Mouse (Mus musculus): ENCODE results near the gene Dnlz.
A peak's percentile ranks its signal among the peaks of the same experiment; 100 is the strongest.

Dnlz gene

GRCm38 (mm10) chr2:26319519-26320244 lies 32.2 kb downstream of the Dnlz start:
- no peak for DNase-seq

DNA sequence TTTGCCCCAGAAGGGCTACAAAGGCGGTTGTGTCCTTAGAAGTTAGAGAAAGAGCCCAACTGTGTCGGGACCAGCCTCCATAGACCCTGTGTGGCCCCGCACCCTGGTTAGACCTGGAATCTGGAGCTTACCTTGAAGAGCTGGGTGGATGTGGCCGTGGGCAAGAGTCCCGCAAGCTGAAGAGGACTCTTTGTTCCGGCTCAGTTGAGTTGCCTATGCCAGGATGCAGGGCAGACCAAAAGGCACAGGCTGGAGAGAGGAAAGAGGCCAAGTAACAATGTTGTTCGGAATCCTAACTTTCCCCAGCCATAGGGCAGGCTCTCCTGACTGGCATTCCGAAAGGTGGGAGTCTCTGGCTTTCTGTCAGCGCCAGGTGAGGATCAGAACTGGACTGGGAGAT lies 32.8 kb downstream of the Dnlz start:
- no peak for DNase-seq

- no peak for DNase-seq
These were observed 33.8 kb downstream of the Dnlz start for GRCm38 (mm10) chr2:26317991-26318672.

GRCm38 (mm10) chr2:26317371-26317770 lies 34.5 kb downstream of the Dnlz start:
- no peak for DNase-seq

GRCm38 (mm10) chr2:26316576-26317246 lies 35.2 kb downstream of the Dnlz start:
- DNase-seq, result peak in 1 of 2 experiments; percentile 48

DNA sequence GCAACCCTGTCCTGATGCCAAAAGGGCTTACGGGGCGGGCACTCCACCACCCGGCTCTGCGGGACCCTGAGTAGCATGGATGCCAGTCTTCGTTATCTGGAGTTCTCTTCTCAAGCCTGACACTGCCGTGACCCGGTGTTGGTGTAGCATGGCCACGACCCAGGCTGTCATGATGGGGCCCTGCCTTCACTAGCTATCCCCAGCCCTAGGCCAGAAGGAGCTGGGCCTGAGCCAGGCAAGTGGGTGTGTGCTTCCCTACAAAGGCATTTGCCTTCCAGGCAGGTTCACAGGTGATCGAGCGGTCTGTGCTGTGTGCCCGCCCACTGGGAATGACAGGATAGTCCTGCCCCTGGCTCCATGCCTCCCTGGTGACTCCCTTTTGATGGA lies 36.0 kb downstream of the Dnlz start:
- peak; percentile 68 to 76 for DNase-seq

DNA sequence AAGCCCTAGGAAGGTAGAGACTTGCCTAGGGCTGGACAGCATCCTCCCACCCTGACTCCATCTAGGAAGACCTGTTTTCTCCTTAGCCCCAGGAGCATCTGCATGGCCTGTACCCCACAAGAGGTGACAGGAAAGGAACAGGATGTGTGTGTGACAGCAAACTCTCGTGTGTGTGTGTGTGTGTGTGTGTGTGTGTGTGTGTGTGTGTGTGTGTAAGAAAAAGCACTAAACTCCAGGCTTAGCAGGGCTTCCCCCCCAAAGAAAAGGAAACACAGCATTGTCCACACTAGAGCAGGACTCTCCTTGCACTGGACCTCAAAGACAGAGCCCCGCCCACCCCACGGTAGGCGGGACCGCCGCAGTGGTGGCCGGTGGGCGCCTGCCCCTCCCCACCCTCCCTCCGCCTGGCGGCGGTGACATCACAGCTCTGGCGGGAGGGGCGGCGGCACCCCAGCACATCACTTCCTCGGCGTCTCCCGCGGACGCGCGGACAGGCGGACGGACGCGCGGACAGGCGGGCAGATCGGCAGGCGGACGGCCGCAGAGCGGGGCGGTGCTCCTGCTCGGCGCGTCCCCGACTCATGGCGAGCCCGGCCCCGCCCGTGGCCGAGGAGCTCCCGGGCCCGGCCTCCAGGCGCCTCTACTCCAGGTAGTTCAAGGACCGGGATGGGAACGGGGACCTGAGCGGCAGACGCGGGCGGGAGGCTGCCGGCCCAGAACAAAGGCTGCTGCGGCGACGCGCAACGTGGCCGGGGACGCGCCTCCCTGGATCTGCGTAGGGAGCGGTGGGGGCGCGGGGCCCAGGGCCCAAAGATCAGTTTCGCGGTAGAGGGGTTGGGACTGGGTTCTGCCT lies 36.6 kb downstream of the Dnlz start, which contains the start of gene Gpsm1:
Gene Gpsm1 (plus strand): TSS at position 444 of the 853 bp plus-strand sequence.
- peak; percentile 92 to 95 for DNase-seq

- peak; percentile 77 to 85 for DNase-seq
These were observed 37.4 kb downstream of the Dnlz start for GRCm38 (mm10) chr2:26314281-26315071.

DNA sequence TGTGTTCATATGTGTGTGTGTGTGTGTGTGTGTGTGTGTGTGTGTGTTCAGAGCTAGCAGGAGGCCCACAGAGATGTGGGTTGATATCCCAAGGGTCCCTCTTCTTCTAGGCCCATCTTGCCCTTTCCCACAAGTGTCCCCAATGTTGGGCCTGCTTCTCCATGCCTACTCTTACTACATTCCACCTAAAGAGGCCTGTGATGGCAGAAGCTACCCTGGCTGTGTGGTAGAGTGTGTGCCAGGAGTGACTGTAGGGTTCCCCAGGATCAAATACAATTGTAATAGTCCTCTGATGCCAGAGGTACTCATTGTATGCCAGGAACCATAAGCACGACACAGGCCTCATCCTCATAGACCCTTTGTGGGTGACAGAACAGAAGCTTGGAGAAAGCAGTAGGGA lies 38.5 kb downstream of the Dnlz start:
- no peak for DNase-seq

DNA sequence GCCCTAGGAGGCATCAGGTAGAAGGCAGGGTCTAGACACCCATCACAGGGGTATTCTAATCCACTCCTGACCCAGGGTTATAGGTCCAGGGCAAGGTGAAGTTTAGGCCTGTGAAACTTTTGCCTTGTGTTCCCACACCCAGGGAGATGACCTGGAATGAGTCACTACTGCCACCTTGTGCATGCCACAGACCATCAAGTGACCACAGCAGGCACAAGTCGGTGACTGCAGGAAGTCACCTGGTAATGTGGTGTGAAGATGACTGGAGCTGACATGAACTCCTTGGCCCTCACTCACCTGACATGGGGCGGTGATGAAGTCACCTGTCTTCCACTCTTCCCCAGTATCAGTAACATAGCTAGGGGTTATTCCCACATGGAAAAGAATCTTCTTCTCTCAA lies 39.1 kb downstream of the Dnlz start:
- peak in 1 of 2 experiments; percentile 57 for DNase-seq

GRCm38 (mm10) chr2:26311936-26312335 lies 40.0 kb downstream of the Dnlz start:
- peak in 1 of 2 experiments; percentile 34 for DNase-seq

GRCm38 (mm10) chr2:26309739-26310138 lies 42.2 kb downstream of the Dnlz start:
- DNase-seq, result peak; percentile 62 to 76

- DNase-seq, result no peak
These were observed 45.2 kb downstream of the Dnlz start for GRCm38 (mm10) chr2:26306702-26307101.

GRCm38 (mm10) chr2:26305555-26305954 lies 46.4 kb downstream of the Dnlz start:
- DNase-seq, result no peak

GRCm38 (mm10) chr2:26304711-26305110 lies 47.2 kb downstream of the Dnlz start:
- no peak for DNase-seq

- no peak for DNase-seq
These were observed 49.9 kb downstream of the Dnlz start for GRCm38 (mm10) chr2:26302005-26302503.

DNA sequence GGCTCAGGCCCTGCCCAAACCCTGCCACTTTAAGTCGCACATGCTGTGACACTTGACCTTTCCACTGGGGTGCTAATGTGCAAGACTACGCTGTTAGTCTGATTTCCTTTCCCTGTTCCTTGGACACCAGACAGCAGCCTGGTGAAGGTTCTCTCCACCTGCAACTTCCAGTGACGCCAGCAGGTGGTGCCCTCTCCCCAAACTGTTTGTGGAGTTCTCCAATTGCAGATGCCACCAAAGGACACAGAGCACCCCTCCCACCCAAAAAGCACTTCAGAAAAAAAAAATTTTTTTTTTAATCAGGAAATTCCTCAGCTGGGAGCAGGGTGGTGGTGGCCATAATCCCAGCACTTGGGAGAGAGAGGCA lies 51.1 kb downstream of the Dnlz start:
- peak; percentile 93 to 95 for DNase-seq

- DNase-seq, result no peak
These were observed 51.6 kb downstream of the Dnlz start for GRCm38 (mm10) chr2:26300161-26300807.

DNA sequence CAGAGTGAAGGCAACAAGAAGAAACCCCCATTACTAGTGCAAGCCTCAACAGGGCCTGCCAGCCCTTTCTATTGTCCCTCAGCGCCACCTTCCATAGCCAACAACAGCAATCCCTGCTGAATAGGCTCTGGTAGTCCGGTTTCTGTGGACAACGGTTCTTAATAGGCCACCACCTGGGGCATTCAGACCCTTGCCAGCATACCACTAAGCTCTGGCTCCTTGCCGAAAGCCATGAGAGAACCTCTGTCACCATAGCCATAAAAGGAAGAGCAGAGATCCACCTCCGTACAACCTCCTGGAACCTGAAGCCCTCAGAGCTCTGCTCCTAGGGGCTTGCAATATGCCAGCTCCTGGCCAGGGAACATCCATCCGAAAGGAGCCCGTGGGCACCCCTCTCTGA lies 52.6 kb downstream of the Dnlz start:
- no peak for DNase-seq

- DNase-seq, result no peak
These were observed 53.1 kb downstream of the Dnlz start for GRCm38 (mm10) chr2:26298856-26299230.

- DNase-seq, result peak in 1 of 2 experiments; percentile 57
These were observed 53.6 kb downstream of the Dnlz start for GRCm38 (mm10) chr2:26298208-26298855.

All from kidney, postnatal 4 days (tissue).